Mouse (Mus musculus) yolk sac, embryonic 10.5 days (tissue): Measurements from ENCODE around the gene Tmem183a.

Source experiments
- DNase-seq: peaks from one replicate; pipeline ENCODE4 v3.0.0-alpha.2; 2017; ENCODE audit warnings: low spot score

The Tmem183a gene

DNA sequence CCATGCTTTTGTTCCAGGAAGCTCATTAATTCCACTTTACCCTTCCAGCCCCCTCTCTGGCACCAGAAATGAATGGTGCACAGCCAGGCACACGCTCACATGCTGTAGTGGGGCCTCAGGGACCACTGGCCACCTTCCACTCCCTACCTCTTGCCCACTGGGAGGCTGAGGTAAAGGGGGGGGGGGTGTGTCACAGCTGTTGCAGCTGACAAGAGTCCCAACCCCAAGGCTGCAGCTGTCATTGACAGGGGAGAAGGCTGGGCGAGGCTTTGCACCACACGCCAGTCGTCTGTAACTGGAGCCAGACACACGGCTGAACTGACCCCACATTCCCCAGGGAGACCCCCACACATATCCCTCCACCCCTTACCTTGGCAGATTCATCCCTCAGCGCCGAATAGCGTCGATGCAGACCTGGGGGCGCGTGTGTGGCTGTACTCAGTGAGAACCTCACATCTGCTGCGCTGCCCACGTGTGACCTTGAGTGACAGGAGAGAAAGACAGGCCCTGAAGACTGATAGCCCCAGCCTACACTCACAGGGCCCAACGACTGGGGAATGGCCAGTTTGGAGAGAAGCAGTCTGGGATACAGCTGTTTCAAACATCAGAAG, 41.0 kb downstream of the Tmem183a start:
- no peak for DNase-seq

DNA sequence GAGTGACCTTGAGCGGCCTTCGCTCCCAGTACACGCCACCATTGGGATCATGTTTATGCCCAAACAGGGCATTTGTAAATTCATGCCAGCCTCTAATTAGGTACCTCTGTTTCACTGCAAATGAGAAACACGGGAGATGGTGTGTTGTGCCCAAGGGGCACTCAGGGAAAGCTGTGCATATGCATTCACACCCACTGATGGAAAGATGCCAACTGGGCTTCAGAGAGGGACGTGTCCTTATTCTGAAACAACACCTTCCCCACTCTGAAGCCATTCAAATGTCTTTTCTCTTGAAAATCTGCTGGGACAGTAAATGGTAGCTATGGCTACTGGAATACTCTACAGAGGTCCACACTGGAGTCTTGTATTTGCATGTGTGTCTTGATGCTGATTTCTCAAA, 43.5 kb downstream of the Tmem183a start:
- no peak for DNase-seq

DNA sequence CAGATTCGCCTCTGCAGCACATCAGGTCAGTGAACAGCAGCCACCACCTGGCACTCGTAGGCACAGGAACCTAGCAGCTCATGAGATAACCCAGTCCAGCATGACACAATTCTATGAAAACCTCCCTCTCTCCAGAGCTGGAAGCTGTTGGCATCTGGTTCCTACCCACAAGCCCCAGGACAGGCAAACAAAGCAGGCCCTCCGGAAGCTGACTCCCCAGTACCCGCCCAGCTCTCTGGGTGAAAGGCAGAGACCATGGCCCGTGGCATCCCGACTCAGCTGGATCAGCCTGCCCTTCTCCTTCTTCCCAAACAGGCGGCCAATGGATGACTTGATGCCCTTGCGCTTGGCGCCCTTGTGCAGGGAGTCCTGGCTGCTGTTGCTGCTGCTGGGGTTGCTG, 45.4 kb downstream of the Tmem183a start:
- no peak for DNase-seq

DNA sequence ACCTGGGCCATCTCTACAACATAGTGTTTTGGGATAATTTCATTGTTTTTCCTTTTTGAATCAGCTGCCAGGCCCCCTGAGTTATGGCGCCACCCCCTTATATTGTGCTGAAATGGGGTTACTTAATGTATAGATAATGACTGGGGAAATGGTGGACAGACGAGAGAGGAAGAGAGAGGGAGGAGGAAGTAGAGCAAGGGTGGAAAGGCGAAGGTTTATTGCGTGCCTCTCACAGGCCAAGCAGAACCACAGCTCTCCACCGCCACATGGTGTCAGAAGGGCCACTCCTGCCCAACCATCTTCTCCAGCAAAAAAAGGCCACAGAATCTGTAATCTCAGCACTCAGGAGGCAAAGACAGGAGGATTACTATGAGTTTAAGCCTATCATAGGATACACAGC, 46.6 kb downstream of the Tmem183a start:
- DNase-seq, result no peak

DNA sequence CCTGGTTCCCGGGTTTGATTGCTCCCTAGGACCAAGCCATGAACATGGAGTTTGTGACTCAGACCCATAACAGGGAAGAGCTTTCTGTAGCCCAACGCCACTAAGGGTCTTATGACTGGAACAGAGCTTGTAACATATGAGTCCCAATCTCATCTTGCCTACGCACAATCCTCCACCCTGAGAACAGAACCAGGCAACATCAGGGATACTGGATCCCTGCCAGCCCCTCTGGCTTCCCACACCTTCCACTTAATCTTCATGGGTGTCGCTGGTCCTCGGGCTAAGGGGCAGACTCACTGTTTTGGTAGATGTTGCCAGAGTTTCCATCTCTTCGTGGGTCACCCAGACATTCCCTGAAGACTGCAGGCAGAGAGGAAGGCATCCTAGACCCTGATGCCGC, 50.0 kb downstream of the Tmem183a start:
- DNase-seq, result no peak

DNA sequence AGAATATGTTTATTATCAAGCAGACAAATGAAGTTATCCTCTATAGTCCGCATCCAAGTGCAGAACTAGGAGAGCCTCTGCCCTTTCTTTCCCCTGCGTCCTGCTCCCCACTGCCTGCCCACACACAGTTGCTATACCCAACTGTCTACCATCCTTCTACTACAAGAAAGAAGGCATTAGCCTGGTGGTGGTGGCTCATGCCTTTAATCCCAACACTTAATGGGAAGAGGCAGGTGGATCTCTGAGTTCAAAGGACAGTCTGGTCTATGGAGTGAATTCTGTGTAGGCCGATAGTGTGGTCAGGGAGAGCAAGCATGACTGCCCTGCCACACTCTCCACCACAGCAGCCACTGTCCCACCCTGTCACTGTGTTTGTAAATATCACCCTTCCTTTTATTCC, 51.0 kb downstream of the Tmem183a start:
- no peak for DNase-seq

DNA sequence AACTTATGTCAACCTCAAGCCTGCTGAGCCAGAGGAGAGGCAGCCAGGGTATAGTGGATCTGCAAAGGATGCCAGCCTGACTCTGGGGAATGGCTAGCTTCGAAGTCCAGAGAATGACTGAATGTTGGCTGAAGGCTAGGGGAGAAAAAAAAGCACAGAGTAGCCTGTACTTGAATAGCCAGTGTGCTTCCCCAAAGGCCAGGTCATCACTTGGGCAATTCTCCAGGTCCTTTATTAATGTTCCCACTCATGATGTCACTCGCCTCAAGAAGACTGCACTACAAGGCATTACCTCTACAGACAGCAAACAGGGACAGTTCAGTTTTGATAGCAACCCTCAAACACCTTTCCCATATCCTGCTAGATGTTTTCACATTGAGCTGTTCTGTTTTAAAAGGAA, 51.5 kb downstream of the Tmem183a start:
- no peak for DNase-seq

DNA sequence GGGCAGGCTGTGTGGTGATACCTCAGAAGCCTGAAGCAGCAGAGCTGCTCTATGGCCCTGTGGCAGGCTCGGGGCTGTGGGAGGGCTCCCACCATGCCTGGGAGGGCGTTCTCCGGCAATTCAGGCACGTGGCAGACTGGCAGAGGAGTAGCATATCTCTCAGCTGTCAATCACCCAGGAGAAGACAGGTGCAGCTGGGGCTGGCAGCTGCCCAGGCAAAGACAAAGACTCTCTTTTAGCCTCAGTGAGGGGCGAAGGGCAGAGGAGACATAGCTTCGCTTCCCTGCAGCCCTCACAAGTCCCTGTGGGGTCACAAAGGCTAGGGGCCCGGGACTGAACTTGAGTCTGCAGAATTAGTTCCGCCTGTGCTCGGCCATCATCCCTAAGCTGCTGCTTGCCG, 54.4 kb downstream of the Tmem183a start:
- no peak for DNase-seq

DNA sequence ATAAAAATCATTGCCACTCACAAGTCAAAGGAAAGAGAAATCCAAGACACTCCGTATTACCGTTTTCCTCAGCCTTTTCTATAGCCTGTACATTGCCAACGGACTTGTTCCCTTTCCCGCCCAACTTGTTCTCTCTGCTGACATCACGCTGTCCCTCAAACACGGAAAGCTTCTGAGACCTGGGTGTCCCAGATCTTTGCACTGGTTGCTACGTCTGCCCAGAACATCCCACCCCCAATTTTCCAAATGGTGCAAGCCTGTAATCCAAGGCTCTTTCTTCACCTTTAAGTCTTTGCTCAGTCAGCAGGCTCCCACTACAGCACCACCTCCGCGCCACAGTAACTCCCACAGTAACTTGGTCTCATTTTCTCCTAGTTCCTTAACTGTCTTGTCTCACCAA, 56.8 kb downstream of the Tmem183a start:
- DNase-seq, result no peak

DNA sequence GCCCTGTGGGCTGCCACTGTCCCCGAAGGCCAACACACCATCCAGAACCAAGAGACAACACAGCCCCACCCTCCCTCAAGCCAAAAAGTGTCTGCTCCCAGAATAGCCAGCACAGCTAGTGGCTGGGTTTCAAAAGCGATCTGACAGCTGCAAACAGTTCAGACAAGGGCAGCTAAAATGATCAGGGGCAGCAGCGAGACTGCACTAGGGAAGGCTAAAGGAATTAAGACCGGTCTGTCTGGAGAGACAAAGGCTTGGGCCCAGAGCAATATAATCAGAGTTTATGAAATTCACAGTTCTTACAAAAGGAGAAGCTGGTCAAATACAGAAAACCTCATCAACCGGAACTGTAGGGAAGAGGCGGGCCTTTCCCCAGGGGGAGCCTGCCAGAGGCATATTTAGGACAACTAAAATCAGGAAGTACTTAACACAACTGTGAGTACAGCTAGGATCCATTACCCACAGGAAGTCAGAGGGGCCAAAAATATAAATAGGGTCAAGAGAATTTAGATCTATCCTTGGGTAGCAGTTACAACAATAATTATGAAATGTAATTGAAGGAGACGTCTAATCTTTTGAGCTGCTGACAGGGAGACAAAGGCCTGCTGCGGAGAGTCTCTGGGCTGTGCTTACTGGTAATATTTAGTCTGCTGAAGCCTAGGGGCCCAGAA, 59.1 kb downstream of the Tmem183a start:
- no peak for DNase-seq

DNA sequence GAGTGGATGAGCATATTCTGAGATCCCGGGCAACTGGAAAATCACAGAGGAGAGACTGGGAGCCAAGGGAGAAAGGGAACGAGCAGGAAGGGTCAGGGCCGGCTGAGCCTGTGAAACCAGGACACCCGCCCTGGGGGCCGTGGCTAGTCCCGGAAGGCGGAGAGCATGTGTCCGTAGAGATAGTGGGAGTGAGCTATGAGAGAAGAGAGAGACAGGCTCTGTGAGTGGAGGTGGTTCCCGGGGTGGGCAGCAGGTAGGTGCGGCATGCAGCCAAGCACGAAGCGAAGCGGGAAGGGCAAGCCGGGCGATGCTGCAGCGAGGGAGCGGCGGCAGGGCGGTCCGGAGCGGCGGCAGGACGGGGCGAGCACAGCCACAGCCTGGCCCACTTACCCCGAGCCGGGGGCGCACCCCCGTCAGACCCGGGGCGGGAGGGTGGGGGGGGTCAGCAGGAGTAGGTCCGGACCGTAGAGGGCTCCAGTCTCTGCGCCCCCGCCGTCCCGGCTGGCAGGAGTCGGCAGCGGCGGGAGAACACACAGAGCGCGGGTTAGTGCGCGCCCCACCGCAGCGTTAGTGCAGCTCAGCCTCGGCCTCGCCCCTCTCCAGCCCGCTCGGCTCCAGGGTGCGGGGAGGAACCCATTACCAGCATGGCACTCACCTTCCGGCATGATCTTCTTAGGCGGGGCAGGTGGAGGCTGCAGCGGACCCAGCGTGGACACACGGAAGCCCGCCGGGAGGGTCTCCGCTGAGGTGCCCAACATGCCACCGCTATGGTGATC, 63.0 kb downstream of the Tmem183a start:
- peak; percentile 10 for DNase-seq

DNA sequence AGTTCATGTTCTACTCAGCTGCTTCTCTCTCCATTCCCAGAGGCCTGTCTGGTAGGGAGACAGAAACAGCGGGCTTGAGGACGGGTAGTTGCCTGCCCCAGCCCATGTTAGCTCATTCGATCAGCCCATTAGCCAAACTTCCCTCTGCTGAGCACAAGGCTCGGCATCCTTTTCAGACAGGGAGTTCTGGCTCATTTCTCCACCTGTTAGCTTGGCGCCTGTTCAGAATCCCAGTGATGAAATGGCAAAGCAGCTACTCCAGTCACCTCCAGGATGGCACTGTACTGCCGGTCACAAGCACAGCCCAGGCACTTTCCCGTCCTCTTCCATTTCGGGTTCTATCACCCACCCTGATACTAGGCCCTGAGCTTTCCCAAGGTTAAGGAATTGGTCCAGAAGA, 64.5 kb downstream of the Tmem183a start:
- no peak for DNase-seq
